Mouse (Mus musculus) neural tube, embryonic 12.5 days (tissue): ENCODE measurements around the gene Gm26897. TPM values are rescaled to one million over a fixed set of nuclear protein-coding genes. Genes with fewer than 3 reads are reported as not detected.

Source experiments
- ATAC-seq: fragments of 200-750 bp; cut with Nextera tagmentation; 2 replicates; pipeline ENCODE4 v1.8.0; 2017; ENCODE audit warnings: low read depth, mild to moderate bottlenecking, moderate TSS enrichment, moderate library complexity; ENCODE audit not compliant: low FRiP score
- H3K27ac ChIP-seq: fragments of 300-500 bp; sonication (generic); 2 replicates; pipeline ENCODE4 v1.5.1; 2016
- H3K27me3 ChIP-seq: fragments of 300-500 bp; sonication (generic); replicated peaks from 2 replicates; pipeline ENCODE4 v1.6.1; 2016; ENCODE audit warnings: mild to moderate bottlenecking
- H3K36me3 ChIP-seq: fragments of 300-500 bp; sonication (generic); 2 replicates; pipeline ENCODE4 v1.6.1; 2016; ENCODE audit warnings: mild to moderate bottlenecking
- H3K4me1 ChIP-seq: fragments of 300-500 bp; sonication (generic); 2 replicates; pipeline ENCODE4 v1.6.1; 2016
- H3K4me2 ChIP-seq: fragments of 300-500 bp; sonication (generic); replicated peaks from 2 replicates; pipeline ENCODE4 v1.6.1; 2016; ENCODE audit warnings: mild to moderate bottlenecking
- H3K4me3 ChIP-seq: fragments of 300-500 bp; sonication (generic); 2 replicates; pipeline ENCODE4 v1.5.1; 2016
- H3K9ac ChIP-seq: fragments of 300-500 bp; sonication (generic); 2 replicates; pipeline ENCODE4 v1.6.1; 2016; ENCODE audit warnings: mild to moderate bottlenecking
- H3K9me3 ChIP-seq: fragments of 300-500 bp; sonication (generic); 2 replicates; pipeline ENCODE4 v1.6.1; 2016; ENCODE audit warnings: mild to moderate bottlenecking
- WGBS: fragments of 180-500 bp; shearing (Covaris S2); methylation state at CpG from one replicate; pipeline ENCODE4 v1.1.7; 2016; 5-methylcytosine and 5-hydroxymethylcytosine counted together
- polyA plus RNA-seq: library from polyadenylated mRNA; unstranded; fragments of >200 nt; fragmentation: Nextera tagmentation; extraction: Ambion mirVana; gene quantifications from 2 replicates; pipeline ENCODE4 v1.2.1, GENCODE M21; 2016

Gm26897 gene
- polyA plus RNA-seq, 1 experiment from 2014 or later = not detected

- 82% methylated on average over 6 of the region's 6 CpGs for WGBS
- ATAC-seq = no peak
- Histone ChIP-seq H3K9ac (no peak overlapping the region), H3K4me1 (peaks cover 17% of the 10 kb centered on the region), H3K9me3 (no peaks in the 10 kb centered on the region), H3K36me3 (no peaks in the 10 kb centered on the region), H3K27ac (no peak overlapping the region), H3K4me3 (no peak overlapping the region), H3K4me2 (no peak overlapping the region), H3K27me3 (no peaks in the 10 kb centered on the region)
These were observed 42.5 kb downstream of the Gm26897 start for GRCm38 (mm10) chr5:111776246-111776645.

- peaks cover 3% of the 10 kb centered on the region; the same call in 1 of the 2 replicates for H3K4me1 ChIP-seq
- no peaks in the 10 kb centered on the region for H3K27me3 ChIP-seq
- H3K27ac ChIP-seq = no peak overlapping the region
- ATAC-seq = no peak
- H3K36me3 ChIP-seq = no peaks in the 10 kb centered on the region
- H3K4me2 ChIP-seq = no peak overlapping the region
- WGBS = 76% methylated on average over 5 of the region's 5 CpGs
- H3K9me3 ChIP-seq = no peaks in the 10 kb centered on the region
- H3K4me3 ChIP-seq = no peak overlapping the region
- H3K9ac ChIP-seq = no peak overlapping the region
These were observed 44.4 kb downstream of the Gm26897 start for GRCm38 (mm10) chr5:111778093-111778492.

GRCm38 (mm10) chr5:111779776-111780485, 46.2 kb downstream of the Gm26897 start:
- Histone ChIP-seq H3K4me1 (no peaks in the 10 kb centered on the region), H3K4me2 (no peak overlapping the region), H3K27me3 (no peaks in the 10 kb centered on the region), H3K36me3 (no peaks in the 10 kb centered on the region), H3K9ac (no peak overlapping the region), H3K4me3 (no peak overlapping the region), H3K27ac (no peak overlapping the region), H3K9me3 (no peaks in the 10 kb centered on the region)
- WGBS = 86% methylated on average over 10 of the region's 10 CpGs
- no peak for ATAC-seq
